Mouse (Mus musculus) thymus, postnatal 10 days (tissue): ENCODE data around the gene Tmem30a.

Experiments
- DNase-seq, 2 experiments: peaks; one replicate each; pipeline ENCODE4 v3.0.0; 2021; ENCODE audit warnings: low spot score in 2 of 2

Tmem30a gene

DNA sequence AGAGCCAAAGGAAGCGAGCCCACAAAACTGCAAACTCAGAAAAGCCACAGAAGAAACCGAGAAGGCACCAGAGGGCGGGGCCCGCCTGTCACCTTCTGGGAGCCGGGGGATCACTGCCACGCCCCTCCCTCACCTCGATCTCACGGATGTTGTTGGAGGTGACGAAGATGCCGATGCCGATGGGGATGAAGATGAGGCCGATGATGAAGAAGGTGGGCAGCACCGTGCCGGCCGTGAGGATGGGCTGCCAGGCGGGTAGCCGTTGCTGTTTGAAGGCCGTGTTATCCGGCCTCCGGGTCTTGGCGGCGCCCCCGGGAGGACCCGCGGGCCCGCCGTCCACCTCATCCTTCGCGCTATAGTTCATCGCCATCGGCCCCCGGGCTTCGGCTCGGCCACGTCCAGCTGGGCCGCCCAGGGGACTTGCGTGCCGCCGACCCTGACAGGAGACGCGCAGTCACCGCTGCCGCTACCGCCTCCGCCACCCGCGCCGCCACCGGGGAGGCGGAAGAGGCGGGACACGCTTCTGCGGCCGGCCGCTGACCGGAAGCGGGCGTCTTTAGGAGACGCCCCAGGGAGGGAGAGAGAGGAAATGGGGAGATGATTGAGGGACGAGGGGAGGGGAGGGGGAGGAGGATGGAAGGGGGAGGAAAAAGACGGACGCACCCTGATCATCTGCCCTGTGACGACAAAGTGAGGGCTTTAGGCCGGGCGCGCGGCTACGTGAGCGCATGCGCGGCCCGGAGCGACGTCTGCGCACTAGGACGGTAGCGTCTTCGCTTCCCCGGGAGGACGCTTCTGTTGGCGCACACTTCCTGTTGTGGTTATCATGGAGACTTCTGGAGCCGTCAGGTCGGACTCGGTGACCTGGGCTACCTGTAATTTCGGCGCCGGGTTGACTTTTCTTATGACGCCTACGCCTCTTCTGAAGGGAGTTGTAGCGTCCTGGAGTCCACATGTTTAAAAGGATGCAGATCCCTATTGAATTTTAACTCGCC, at the start of gene Tmem30a:
Gene Tmem30a, minus strand, starts transcription at position 667 of the 995 bp plus-strand sequence.
- DNase-seq: peak; percentile 82 to 87

DNA sequence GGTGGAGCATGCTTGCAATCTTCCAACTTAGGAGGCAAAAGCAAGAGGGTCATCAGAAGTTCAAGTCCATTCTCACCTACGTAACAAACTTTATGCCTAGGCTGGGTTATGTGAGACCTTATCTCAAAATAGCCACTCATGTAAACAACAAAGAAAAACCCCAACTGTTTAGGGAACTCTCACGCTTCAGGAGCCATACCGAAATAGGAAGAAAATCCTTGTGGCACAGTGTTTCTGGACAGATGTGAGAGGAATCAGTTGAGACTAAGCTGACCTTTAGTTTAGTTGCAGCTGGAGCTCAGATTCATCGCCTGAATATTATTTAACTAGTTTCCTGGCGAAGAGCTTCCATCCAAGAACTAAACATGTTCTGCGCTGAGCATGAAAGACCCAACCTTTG, 49.3 kb upstream of the Tmem30a start:
- DNase-seq: no peak

DNA sequence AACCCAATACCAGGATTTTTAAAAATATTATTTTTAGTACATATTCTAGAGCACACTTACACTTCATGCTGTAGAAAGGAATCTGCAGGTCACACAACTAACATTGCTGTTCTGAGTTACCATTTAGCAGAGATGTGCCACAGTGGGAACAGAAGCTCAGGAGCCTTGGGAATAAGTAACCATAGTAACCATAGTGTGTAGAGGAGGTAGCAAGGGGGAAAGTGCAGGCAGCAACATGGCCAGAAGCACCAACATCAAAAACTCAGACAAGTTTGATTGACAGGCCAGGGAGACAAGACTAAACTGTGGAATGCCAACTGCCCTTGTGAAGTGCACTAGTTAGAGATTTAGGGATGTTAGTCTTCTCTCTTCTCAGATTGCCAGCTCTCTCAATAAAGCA, 48.7 kb upstream of the Tmem30a start:
- no peak for DNase-seq

DNA sequence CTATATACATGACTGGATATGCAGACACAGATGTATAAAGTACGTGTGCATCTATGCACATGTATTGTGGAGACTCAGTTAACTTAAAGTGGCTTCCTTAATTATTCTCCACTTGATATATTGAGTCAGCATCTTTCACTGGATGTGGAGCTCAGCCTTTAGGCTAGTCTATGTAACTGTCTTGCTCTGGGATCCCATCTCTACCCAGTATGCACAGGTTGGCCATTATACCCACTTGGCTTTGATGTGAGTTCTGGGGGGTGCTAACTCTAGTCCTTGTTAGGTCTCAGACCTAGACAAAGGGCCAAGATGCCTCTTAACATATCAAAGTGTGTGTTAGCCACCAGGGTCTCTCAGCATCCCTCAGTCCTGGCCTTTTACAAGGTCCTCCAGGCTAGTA, 38.0 kb upstream of the Tmem30a start:
- DNase-seq: no peak

DNA sequence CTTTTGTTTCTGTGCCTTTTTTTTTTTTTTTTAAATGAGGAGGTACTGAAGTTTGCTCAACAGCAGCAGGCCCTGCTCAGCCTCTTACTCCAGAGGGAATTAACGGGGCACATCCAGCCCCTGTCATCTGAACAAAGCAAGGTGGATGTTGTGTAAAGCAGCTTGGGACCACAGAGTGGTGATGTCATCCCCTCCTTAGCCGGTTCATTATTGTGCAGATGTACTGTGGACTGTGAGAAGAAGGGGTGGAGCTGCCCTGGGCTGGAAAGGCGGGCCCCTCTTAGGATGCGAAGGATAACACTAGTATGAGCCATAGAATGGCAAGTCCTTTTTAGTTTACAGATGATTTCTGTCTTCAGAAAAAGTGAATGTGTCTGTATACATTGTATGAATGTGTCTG, 37.6 kb upstream of the Tmem30a start:
- no peak for DNase-seq

DNA sequence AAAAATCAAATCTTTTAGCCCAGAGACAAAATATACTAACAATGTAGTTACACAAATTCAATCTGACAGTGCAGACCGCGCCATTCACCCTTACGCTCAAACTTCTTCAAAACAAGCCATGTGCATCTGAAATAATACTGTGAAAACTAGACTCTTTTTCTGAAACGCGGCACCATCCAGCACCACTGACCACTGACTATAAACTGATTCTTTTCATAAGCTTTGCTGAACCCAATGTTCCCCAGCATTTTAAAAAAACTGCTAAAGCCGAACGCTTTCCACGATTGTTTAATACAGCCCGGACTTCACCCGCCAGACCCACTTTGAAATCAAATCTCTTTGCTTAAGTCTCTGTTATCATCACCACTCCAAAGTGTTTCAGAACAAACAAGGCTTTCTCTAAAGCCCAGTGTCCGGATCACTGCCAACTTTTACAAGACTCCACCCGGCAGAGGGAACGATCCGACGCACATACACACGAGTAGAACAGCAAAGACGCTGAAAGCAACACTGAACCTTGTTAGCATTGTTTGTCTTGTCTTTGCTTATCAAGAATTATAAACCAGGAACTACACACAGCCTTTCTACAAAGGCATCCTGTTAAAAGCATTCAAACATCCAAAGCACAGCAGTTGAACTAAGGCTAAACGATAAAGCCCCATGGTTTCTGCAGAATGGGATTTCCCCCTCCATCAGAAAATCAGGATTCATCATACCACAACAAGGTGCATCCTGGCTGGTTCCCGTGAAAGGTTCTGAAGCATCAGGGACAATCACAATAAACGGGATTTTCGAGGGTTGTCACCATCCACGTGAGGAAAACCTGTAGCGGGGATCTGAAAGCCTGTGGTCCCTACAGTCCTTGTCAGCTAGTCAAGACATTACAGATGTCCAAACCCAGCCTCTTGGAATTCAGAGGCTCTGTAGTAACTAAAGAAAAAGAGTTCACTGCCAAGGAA, 36.8 kb upstream of the Tmem30a start:
- no peak for DNase-seq

DNA sequence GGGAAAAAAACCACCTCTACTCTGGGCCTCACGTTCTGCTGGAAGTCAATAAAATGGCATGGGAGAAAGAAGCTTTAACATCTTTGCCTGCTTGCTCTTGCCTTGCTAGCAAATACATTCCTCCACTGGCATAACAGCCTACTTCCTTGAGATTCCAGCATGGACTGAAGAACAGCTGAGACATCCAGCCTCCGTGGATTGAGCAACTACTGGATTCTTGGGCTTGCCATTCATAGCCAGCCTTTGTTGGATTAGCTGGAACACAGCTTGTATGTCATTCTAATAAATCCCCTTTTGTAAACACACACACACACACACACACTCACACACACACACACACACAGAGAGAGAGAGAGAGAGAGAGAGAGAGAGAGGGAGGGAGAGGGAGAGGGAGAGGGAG, 33.8 kb upstream of the Tmem30a start:
- no peak for DNase-seq

DNA sequence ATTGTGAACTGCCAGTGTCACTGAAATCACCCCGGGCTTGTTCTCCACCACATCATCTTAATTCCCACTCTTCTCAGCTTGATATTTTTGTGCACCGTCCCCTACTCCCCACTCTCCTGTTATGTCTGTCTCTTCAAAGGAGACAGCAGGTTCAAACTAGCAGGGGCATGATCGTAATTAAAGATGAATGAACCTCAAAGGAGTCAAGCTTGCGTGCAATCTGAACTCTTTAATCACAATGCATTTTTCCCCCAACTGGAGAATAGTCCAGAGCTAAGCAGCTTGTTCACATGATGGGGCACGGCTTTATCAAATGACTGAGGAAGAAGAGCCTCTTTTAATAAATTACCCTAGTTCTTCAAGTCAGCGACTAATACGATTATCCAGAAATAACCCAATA, 32.2 kb upstream of the Tmem30a start:
- DNase-seq: no peak

DNA sequence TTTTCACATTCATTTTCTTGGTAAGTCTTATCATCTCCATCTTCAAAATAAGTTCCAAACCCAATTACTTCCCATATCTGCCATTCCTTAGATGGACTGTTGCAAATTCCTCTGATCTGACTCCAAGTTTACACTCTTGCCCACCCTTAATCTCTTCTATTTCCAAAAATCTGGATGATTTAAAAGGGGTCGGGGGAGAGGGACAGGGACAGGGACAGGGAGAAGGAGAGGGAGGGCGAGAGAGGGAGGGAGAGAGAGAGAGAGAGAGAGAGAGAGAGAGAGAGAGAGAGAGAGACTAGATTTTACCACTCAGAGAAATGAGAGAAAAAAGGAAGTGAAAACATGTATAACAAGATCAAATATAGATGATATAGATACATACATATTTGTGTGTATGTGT, 30.5 kb upstream of the Tmem30a start:
- DNase-seq: no peak

DNA sequence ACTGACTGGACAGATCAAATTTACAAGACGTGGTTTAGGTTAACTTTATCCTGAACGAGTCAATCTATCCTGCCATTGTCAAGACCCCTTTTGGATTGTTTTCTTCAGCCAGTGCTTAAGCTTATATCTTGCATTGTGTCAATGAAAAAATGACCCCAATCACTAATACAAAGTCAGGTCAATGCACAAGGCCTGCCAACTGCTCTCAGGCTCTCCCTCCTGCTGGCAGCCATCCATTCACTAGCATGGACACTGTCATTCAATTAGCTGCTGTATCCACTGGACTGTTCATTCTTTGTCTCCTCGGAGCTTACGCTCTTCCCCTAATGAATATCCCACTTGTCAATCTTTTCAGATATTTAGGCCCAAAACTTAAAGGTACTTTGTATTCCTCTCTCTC, 30.1 kb upstream of the Tmem30a start:
- no peak for DNase-seq

DNA sequence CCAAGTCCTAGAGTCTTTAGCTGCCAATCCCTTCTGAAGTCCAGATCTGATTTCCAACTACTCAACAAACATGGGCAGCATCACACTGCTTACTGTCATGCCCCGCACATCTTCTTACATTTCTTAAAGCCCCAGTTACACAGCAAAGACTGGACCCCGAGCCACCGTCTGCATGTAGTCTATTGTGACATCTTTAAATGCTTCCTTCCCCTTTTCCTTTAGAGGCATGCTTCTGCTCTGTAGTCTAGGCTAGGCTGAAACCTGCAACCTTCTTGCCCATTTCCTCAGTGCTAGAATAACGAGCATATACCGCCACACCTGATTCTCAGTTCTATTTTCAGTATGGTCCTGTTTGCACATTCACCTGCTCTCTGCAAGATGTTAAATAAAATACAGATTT, 23.2 kb upstream of the Tmem30a start:
- no peak for DNase-seq

DNA sequence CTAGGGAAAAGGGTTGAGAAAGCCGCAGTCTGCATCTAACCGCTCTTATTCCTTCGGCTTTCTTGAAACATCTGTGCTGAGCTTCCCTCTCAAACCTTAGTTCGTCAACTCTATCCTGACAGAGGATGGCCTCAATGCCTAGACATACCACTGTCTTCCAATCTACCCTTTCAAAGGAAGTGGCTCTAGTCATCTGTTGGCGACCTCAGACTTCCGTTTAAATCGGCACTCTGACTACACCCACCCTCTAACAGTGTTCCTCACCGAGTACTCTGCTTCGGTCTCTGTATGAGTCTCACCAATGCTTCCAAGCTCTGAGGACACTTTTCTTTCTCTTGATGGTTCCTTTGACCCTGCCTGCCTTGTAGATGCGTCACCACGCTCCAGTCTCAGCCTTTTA, 22.7 kb upstream of the Tmem30a start:
- no peak for DNase-seq

DNA sequence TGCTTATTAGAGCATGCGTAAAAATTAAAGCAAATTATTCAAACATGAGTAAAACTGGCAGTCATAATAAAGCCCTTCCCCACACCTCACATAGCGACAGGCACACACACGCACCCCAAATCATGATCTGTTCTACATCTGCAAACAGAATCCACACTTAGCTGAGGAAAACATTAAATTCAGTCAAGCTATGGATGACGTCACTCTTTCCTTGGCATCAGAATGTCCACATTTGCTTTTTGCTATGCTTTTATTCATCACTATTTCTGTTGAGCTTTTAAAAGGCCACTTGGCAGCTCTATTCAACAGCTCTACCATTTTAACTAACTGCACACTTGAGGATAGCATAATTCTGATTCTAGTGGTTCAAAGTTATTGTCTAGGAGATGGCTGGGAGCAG, 21.3 kb upstream of the Tmem30a start:
- DNase-seq: no peak

DNA sequence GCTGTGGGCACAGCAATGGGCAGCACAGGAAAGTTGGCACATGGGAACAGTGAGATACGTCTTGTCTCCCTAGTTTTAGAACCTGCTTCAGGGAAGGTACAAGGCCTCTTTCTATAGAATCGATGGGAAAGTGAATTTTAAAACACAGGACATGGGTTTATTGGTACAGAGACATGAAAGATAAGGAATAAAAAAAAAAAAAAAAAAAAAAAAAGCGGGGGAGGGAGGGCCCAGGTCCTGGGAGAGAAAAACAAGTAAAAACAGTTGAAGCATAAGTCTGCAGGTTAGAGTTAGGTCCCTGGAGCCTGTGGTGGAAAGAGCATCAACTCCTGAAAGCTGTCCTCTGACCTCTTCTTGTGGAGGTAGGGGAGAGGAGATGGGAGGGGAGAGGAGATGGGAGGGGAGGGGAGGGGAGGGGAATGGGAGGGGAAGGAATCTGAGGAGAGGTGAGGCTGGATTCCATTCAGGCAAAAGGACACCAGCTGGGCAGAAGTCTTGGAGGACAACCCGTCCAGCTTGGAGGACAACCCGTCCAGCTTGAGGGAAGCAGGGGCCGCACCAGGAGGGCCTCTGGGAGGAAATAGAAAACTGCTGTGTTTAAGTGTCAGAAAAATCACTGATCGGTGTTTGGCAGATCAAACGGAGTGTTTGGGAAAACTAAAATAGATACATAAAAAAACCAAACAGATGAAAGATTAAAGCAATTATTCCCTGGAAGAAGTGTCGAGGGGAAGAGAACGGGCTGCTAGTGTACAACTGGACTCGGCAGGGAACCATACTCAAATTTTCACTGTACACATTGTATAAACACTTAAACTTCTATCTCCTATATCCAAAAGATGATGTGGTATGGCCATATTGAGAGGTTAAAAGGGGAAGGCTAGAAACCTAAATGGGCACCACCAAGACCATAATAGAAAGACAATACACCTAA, 17.9 kb upstream of the Tmem30a start:
- DNase-seq: no peak

DNA sequence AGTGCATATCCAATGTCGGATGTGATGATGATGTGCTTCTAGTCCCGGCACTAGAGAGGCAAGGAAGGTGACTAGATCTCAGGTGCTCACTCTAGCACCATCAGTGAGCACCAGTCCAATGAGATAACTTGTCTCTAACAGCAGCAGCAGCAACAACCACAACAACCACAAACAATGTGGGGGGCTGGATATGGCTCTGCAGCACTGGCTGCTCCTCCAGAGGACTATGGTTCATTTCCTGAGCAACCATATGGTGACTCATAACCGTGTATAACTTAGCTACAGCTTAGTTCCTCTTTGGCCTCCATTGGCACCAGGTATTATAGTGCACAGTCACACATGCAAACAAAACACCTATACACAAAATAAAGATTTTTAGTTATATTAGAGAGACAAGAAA, 17.2 kb upstream of the Tmem30a start:
- DNase-seq: no peak

DNA sequence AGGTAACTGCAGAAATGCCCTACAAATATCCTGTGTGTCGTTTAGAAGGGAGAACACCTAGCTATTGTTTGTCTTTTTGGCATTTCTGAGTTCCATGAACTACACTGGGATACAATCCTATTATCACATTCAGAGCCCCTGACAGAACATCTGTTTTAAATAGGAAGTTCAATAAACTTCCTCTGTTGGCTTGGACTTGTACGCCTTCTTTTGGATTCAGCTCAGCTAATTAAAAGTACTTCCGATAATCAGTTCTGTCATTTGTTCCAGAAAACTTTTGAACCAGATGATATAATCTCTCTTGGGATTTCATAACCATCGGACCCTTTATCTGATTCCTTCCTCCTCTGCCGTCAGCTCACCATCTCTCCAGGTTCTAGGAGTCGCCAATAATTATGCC, 16.1 kb upstream of the Tmem30a start:
- DNase-seq: no peak

DNA sequence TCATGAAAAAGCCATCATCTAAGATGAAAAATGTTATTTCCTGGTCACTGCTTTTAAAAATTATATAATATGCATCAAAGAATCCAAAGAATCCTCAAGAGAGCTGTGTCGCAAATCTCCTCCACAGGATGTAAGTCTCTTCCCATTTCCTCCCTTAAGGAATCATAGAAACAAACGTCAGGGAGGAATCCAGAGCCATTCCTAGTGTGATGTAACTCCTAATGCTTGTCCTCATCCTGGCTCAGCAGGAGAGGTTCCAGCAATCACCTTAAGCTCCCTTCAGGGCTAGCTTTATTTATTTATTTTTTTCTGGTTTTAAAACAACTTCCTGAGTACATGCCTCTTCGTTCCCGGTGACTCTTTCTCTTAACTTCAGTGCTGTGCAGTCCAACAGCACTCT, 13.9 kb upstream of the Tmem30a start:
- DNase-seq: no peak

DNA sequence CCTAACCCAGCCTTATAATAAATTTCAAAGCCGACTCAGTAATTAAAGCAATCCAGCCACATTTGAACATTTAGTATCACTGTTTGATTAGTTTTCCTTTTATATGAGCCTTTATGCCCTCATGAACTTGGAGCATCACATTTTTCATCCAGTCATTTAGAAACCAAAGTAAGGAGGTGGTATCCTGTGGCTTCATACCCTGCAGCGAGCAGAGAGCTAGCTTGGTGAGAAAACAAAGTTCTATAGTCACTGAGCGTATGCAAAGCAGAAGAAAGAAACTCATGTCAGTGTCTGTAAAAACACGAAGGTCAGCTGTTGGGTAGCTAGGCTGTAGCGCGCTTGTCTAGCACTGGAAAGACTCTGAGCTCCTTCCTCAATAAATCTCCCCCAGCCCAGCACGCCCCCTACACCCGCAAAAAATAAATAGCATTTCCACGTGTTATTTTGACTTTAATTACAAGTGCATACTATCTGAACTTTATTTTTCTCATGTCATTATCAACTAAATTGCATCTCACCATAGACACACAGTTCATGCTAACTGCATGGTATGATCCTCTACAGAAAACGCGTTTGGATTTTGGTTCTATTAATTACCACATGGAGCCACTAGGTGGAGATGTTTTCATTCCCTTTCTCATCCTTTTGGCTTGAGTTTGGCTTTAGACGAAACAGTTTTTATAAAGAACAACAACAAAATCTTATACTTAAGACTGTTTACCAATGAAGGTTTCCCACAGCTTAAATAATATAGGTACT, 13.2 kb upstream of the Tmem30a start:
- peak in 1 of 2 experiments; percentile 33 for DNase-seq

DNA sequence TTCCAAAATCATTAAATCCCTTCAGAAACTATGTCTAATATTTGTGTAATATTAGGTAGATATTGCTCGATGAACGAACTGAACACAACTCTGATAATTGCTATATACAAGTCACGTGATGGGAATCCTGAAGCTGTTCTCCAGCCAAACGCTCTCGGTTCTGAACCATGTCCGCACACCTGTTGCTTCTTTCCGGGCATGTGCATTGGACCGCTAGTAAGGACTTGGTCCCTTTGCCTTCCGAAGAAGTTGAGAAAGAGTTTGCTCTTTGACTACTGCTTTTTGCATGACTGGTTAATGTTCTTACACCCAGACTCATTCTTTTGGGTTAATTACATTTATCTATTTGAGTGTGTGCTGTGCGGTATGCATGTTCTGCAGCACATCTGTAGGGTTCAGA, 12.1 kb upstream of the Tmem30a start:
- no peak for DNase-seq

DNA sequence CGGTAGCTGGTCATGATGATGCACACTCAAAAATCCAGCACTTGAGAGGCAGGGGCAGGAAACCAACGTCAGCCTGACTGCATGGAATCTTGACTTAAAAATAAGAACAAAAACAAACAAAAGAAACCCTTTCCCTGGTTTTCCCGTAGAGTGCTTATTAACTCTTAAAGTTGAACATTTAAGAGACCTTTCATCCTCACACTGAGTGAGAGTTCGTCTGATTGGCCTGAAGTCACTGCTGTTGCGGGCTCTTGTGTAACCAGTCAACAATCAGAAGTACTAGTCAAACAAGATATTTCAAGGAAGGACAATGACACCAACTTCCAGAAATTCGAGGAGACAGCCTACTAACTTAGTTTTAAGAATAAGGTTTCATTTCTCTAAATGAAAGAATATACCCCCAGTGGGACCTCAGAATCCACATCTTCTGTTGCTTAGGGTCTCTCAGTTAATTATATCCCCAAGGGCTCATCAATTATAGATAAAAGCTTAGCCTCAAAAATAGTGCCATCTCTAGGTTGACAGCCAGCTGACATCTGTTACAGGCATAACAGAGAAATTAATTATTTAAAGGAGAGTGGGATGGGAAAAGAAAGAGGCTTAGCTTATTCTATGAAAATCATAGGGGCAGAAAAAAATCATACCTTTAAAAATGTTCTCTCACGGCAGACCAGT, 3.3 kb upstream of the Tmem30a start:
- DNase-seq: no peak
